Mouse (Mus musculus) forebrain, postnatal 0 days (tissue): ENCODE data around the gene Sowahb. TPM values are rescaled to one million over a fixed set of nuclear protein-coding genes. Genes with fewer than 3 reads are reported as not detected.

Experiments used
- ATAC-seq: fragments of 200-750 bp; cut with Nextera tagmentation; 2 replicates; pipeline ENCODE4 v1.8.0; 2017; ENCODE audit warnings: mild to moderate bottlenecking, moderate library complexity
- DNase-seq: peaks from one replicate; pipeline ENCODE4 v3.0.0-alpha.2; 2015
- H3K27ac ChIP-seq: fragments of 300-500 bp; sonication (generic); 2 replicates; pipeline ENCODE4 v1.5.1; 2014; ENCODE audit warnings: low read depth, mild to moderate bottlenecking, antibody characterized with exemption, low read length, moderate library complexity, mixed read lengths
- H3K27me3 ChIP-seq: fragments of 300-500 bp; sonication (generic); 2 replicates; pipeline ENCODE4 v1.6.1; 2014; ENCODE audit warnings: mild to moderate bottlenecking, low read length, mixed read lengths; ENCODE audit not compliant: insufficient read depth
- H3K36me3 ChIP-seq: fragments of 300-500 bp; sonication (generic); 2 replicates; pipeline ENCODE4 v1.6.1; 2014; ENCODE audit warnings: mild to moderate bottlenecking, moderate library complexity; ENCODE audit not compliant: insufficient read depth
- H3K4me1 ChIP-seq: fragments of 300-500 bp; sonication (generic); 2 replicates; pipeline ENCODE4 v1.6.1; 2014; ENCODE audit warnings: antibody characterized with exemption; ENCODE audit not compliant: insufficient read depth
- H3K4me2 ChIP-seq: fragments of 300-500 bp; sonication (generic); 2 replicates; pipeline ENCODE4 v1.6.1; 2014; ENCODE audit warnings: low read depth, mild to moderate bottlenecking, moderate library complexity
- H3K4me3 ChIP-seq: fragments of 300-500 bp; sonication (generic); 2 replicates; pipeline ENCODE4 v1.5.1; 2014; ENCODE audit warnings: low read depth, low read length, mixed read lengths
- H3K9ac ChIP-seq: fragments of 300-500 bp; sonication (generic); 2 replicates; pipeline ENCODE4 v1.6.1; 2014; ENCODE audit warnings: mild to moderate bottlenecking
- H3K9me3 ChIP-seq: fragments of 300-500 bp; sonication (generic); 2 replicates; pipeline ENCODE4 v1.6.1; 2016; ENCODE audit warnings: low read length
- CTCF ChIP-seq: sonication (generic); IDR thresholded peaks from 2 replicates; pipeline ENCODE4 v1.5.1; 2016; ENCODE audit warnings: antibody characterized with exemption, control low read depth, low read depth
- WGBS: fragments of 180-500 bp; shearing (Covaris S2); extraction: QIAGEN DNeasy Blood & Tissue Kit; methylation state at CpG from one replicate; pipeline ENCODE4 v1.1.7; 2014; 5-methylcytosine and 5-hydroxymethylcytosine counted together
- polyA plus RNA-seq: library from polyadenylated mRNA; unstranded; fragments of >200 nt; fragmentation: Nextera tagmentation; extraction: Ambion mirVana; gene quantifications from 2 replicates; pipeline ENCODE4 v1.2.1, GENCODE M21; 2015
- total RNA-seq: library from RNA; depleted of rRNA; stranded (reverse); fragments of >200 nt; gene quantifications from 2 replicates; pipeline ENCODE4 v1.2.3, GENCODE M21; 2014

The Sowahb gene
- total and polyA plus RNA-seq, 2 experiments from 2014 or later = 0.10 to 0.12 TPM

- H3K4me3 ChIP-seq = no peak overlapping the region
- no peaks in the 10 kb centered on the region for H3K36me3 ChIP-seq
- WGBS = 50% methylated on average over 4 of the region's 4 CpGs
- DNase-seq (peak; percentile 45), ATAC-seq (peak; percentile 28; the same call in 1 of the 2 replicates)
- H3K9me3 ChIP-seq = no peaks in the 10 kb centered on the region
- H3K27ac ChIP-seq = no peak overlapping the region
- no peak overlapping the region for H3K4me2 ChIP-seq
- peaks cover 13% of the 10 kb centered on the region for H3K4me1 ChIP-seq
- peaks cover 31% of the 10 kb centered on the region for H3K27me3 ChIP-seq
- no peak for TF ChIP-seq CTCF
- H3K9ac ChIP-seq = no peak overlapping the region
Measured at GRCm38 (mm10) chr5:93042031-93042430, 2.8 kb downstream of the Sowahb start.

- Histone ChIP-seq H3K9me3 (no peaks in the 10 kb centered on the region), H3K27me3 (peaks cover 31% of the 10 kb centered on the region), H3K4me3 (no peak overlapping the region), H3K36me3 (no peaks in the 10 kb centered on the region), H3K9ac (no peak overlapping the region), H3K4me2 (no peak overlapping the region), H3K4me1 (peaks cover 13% of the 10 kb centered on the region), H3K27ac (no peak overlapping the region)
- no peak for TF ChIP-seq CTCF
- DNase-seq (no peak), ATAC-seq (no peak)
- WGBS = 60% methylated on average over 3 of the region's 3 CpGs
Measured at GRCm38 (mm10) chr5:93041276-93041675, 3.5 kb downstream of the Sowahb start.

- no peak for ATAC-seq
- peaks cover 7% of the 10 kb centered on the region for H3K4me1 ChIP-seq
- peaks cover 29% of the 10 kb centered on the region for H3K27me3 ChIP-seq
- 61% methylated on average over 5 of the region's 5 CpGs for WGBS
- DNase-seq = no peak
- no peak for TF ChIP-seq CTCF
- no peaks in the 10 kb centered on the region for H3K36me3 ChIP-seq
- no peak overlapping the region for H3K4me2 ChIP-seq
- H3K27ac ChIP-seq = no peak overlapping the region
- no peak overlapping the region for H3K4me3 ChIP-seq
- H3K9me3 ChIP-seq = no peaks in the 10 kb centered on the region
- H3K9ac ChIP-seq = no peak overlapping the region
Measured at GRCm38 (mm10) chr5:93040095-93040494, 4.7 kb downstream of the Sowahb start.

- no peaks in the 10 kb centered on the region for H3K4me1 ChIP-seq
- TF ChIP-seq CTCF = no peak
- no peak for ATAC-seq
- H3K27me3 ChIP-seq = no peaks in the 10 kb centered on the region
- DNase-seq = no peak
- no peak overlapping the region for H3K4me2 ChIP-seq
- H3K4me3 ChIP-seq = no peak overlapping the region
- no peaks in the 10 kb centered on the region for H3K36me3 ChIP-seq
- H3K9ac ChIP-seq = no peak overlapping the region
- 81% methylated on average over 7 of the region's 7 CpGs for WGBS
- H3K9me3 ChIP-seq = no peaks in the 10 kb centered on the region
- H3K27ac ChIP-seq = no peak overlapping the region
Measured at GRCm38 (mm10) chr5:93036254-93036653, 8.6 kb downstream of the Sowahb start.

- Histone ChIP-seq H3K27ac (no peak overlapping the region), H3K4me1 (no peaks in the 10 kb centered on the region), H3K9ac (no peak overlapping the region), H3K4me2 (no peak overlapping the region), H3K4me3 (no peak overlapping the region), H3K36me3 (no peaks in the 10 kb centered on the region), H3K9me3 (no peaks in the 10 kb centered on the region), H3K27me3 (no peaks in the 10 kb centered on the region)
- 79% methylated on average over 1 of the region's 1 CpGs for WGBS
- TF ChIP-seq CTCF = no peak
- ATAC-seq (no peak), DNase-seq (no peak)
Measured at GRCm38 (mm10) chr5:93035285-93035684, 9.5 kb downstream of the Sowahb start.

GRCm38 (mm10) chr5:93033087-93033870 lies 11.5 kb downstream of the Sowahb start:
- DNase-seq (no peak), ATAC-seq (no peak)
- Histone ChIP-seq H3K9me3 (no peaks in the 10 kb centered on the region), H3K27ac (no peak overlapping the region), H3K4me1 (no peaks in the 10 kb centered on the region), H3K36me3 (no peaks in the 10 kb centered on the region), H3K4me3 (no peak overlapping the region), H3K9ac (no peak overlapping the region), H3K27me3 (no peaks in the 10 kb centered on the region), H3K4me2 (no peak overlapping the region)
- WGBS = 76% methylated on average over 5 of the region's 5 CpGs
- no peak for TF ChIP-seq CTCF

GRCm38 (mm10) chr5:93032621-93033020 lies 12.2 kb downstream of the Sowahb start:
- Histone ChIP-seq H3K27me3 (no peaks in the 10 kb centered on the region), H3K9me3 (no peaks in the 10 kb centered on the region), H3K36me3 (no peaks in the 10 kb centered on the region), H3K27ac (no peak overlapping the region), H3K9ac (no peak overlapping the region), H3K4me2 (no peak overlapping the region), H3K4me1 (no peaks in the 10 kb centered on the region), H3K4me3 (no peak overlapping the region)
- TF ChIP-seq CTCF = no peak
- no peak for ATAC-seq
- no peak for DNase-seq
- 93% methylated on average over 4 of the region's 4 CpGs for WGBS
